In genomic region chr5:90026835-90027753, GRCm38 (mm10) we compare ENCODE assay signal across 13 mouse cellular contexts.
DNase-seq lines count a peak whose midpoint lies in the region; ATAC-seq and TF ChIP-seq lines count a peak whose summit lies in the region.
"Had no signal": no experiment of that assay in that cellular context is flagged by ENCODE, and none has a peak within 500 bp of the region (broad histone marks: within the 10 kb centered on the region; RNA-seq: fewer than 3 reads in every experiment).

No protein-coding gene starts in this region.

- H3K36me3 ChIP-seq in hindbrain, embryonic 12.5 days, result no peaks in the 10 kb centered on the region
- H3K36me3 ChIP-seq in hindbrain, embryonic 11.5 days (ENCODE audit: control insufficient read depth, insufficient read depth, low read length), result no peaks in the 10 kb centered on the region
- no peaks in the 10 kb centered on the region for H3K36me3 ChIP-seq in hindbrain, postnatal 0 days (ENCODE audit: insufficient read depth, low read length)
- H3K36me3 ChIP-seq: liver, embryonic 12.5 days had no signal

- 63% methylated on average over 17 of the region's 17 CpGs for WGBS in hindbrain, embryonic 12.5 days
- WGBS in hindbrain, embryonic 11.5 days, result 67% methylated on average over 17 of the region's 17 CpGs
- 58% methylated on average over 17 of the region's 17 CpGs for WGBS in hindbrain, postnatal 0 days

- peak; percentile 12 for DNase-seq in adrenal gland, adult 8-10 months
- DNase-seq in adrenal gland, postnatal 25 days, result no peak
- DNase-seq in hindbrain, embryonic 11.5 days (ENCODE audit: low spot score), result no peak
- peak; percentile 38 for DNase-seq in brain, adult 2 months (ENCODE audit: low read depth, low spot score)
- DNase-seq in hindbrain, postnatal 0 days (ENCODE audit: low spot score), result peak; percentile 9
- no peak for DNase-seq in cerebellum, postnatal 4 days (ENCODE audit: low spot score in 2 of 2)
- DNase-seq: heart, adult 2 months; lung, postnatal 10 days; thymus, adult 2 months had no signal

- H3K27ac ChIP-seq in hindbrain, embryonic 12.5 days, result no peak overlapping the region
- H3K27ac ChIP-seq in hindbrain, embryonic 11.5 days (ENCODE audit: low read depth, low read length), result no peak overlapping the region
- H3K27ac ChIP-seq in hindbrain, postnatal 0 days, result no peak overlapping the region
- H3K27ac ChIP-seq: heart, adult 2 months; kidney, postnatal 0 days; liver, embryonic 12.5 days had no signal

- H3K27me3 ChIP-seq in hindbrain, embryonic 12.5 days, result no peaks in the 10 kb centered on the region
- H3K27me3 ChIP-seq in hindbrain, embryonic 11.5 days (ENCODE audit: control insufficient read depth, insufficient read depth, low read length), result no peaks in the 10 kb centered on the region
- H3K27me3 ChIP-seq in hindbrain, postnatal 0 days (ENCODE audit: insufficient read depth, low read length), result no peaks in the 10 kb centered on the region
- H3K27me3 ChIP-seq: liver, embryonic 12.5 days had no signal

- no peaks in the 10 kb centered on the region for H3K4me1 ChIP-seq in hindbrain, embryonic 12.5 days
- H3K4me1 ChIP-seq in hindbrain, embryonic 11.5 days (replicated peaks; ENCODE audit: control insufficient read depth, insufficient read depth, low read length), result no peaks in the 10 kb centered on the region
- no peaks in the 10 kb centered on the region for H3K4me1 ChIP-seq in hindbrain, postnatal 0 days (ENCODE audit: insufficient read depth, low read length)
- H3K4me1 ChIP-seq: liver, embryonic 12.5 days had no signal

- no peaks in the 10 kb centered on the region for H3K9me3 ChIP-seq in hindbrain, embryonic 12.5 days (replicated peaks)
- H3K9me3 ChIP-seq in hindbrain, embryonic 11.5 days (ENCODE audit: control insufficient read depth, low read length), result no peaks in the 10 kb centered on the region
- H3K9me3 ChIP-seq in hindbrain, postnatal 0 days (ENCODE audit: low read length), result no peaks in the 10 kb centered on the region
- H3K9me3 ChIP-seq: liver, embryonic 12.5 days had no signal

- peak; percentile 48; the same call in 1 of the 2 replicates for ATAC-seq in hindbrain, embryonic 12.5 days (ENCODE audit: low FRiP score)
- no peak for ATAC-seq in hindbrain, embryonic 11.5 days (ENCODE audit: low FRiP score)
- ATAC-seq in hindbrain, postnatal 0 days, result no peak
- no peak for ATAC-seq in megakaryocyte progenitor cell, adult 5-6 weeks (replicated peaks; ENCODE audit: poor library complexity)
- ATAC-seq: liver, embryonic 12.5 days had no signal

- H3K4me3 ChIP-seq in hindbrain, embryonic 12.5 days, result no peak overlapping the region
- H3K4me3 ChIP-seq in hindbrain, embryonic 11.5 days (ENCODE audit: low read depth, low read length), result no peak overlapping the region
- H3K4me3 ChIP-seq in hindbrain, postnatal 0 days (ENCODE audit: low read length), result no peak overlapping the region
- H3K4me3 ChIP-seq: heart, adult 2 months; liver, embryonic 12.5 days had no signal

- no peak overlapping the region for H3K4me2 ChIP-seq in hindbrain, embryonic 12.5 days (replicated peaks)
- no peak overlapping the region for H3K4me2 ChIP-seq in hindbrain, embryonic 11.5 days (replicated peaks; ENCODE audit: low read depth, low read length)
- no peak overlapping the region for H3K4me2 ChIP-seq in hindbrain, postnatal 0 days (ENCODE audit: low read depth, low read length)
- H3K4me2 ChIP-seq: liver, embryonic 12.5 days had no signal

- H3K9ac ChIP-seq in hindbrain, embryonic 12.5 days, result no peak overlapping the region
- no peak overlapping the region for H3K9ac ChIP-seq in hindbrain, embryonic 11.5 days (ENCODE audit: low read depth, low read length)
- no peak overlapping the region for H3K9ac ChIP-seq in hindbrain, postnatal 0 days (replicated peaks; ENCODE audit: low read length)
- H3K9ac ChIP-seq: liver, embryonic 12.5 days had no signal

- no peak for TF ChIP-seq CTCF in hindbrain, postnatal 0 days (IDR thresholded peaks at IDR 0.05; ENCODE audit: low read depth)

Comparison
In these comparisons a context has a peak if more than half of its experiments do, and no peak if none do; other contexts are left out.
1. DNase-seq: peak in adrenal gland, adult 8-10 months (single experiment), brain, adult 2 months (single experiment) and hindbrain, postnatal 0 days (single experiment); none in adrenal gland, postnatal 25 days (single experiment), hindbrain, embryonic 11.5 days (single experiment) and cerebellum, postnatal 4 days (0 of 2).